Mouse (Mus musculus): ENCODE measurements around the gene Apoc4. TPM values are rescaled to one million over a fixed set of nuclear protein-coding genes. Genes with fewer than 3 reads are reported as not detected.

Apoc4 gene
- polyA plus RNA-seq, 1 experiment from 2014 or later = 0.37 TPM

GRCm38 (mm10) chr7:19715239-19716054 lies 34.2 kb upstream of the Apoc4 start, which contains the start of gene Tomm40:
Gene Tomm40 (minus strand): TSS chr7:19715438.
- under 1% methylated on average over 54 of the region's 59 CpGs for WGBS

DNA sequence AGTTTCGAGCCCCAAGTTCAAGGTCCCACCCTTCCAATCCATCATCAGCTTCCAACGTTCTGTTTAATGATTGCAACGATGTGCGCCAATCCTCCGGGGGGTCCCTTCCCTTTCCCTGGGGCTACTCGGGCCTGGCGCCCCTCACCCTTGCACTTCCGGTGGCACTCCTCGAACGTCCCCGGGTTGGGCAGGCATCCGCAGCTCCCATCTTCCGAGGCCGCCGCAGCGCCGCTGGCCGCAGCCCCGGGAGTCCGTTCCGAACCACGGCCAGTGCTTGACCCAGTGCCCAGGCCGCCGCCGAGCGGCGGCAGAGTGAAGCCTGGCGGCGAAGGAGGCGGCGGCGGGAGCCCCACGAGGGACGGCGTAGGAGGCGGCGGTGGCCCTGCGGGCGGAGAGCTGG lies 33.6 kb upstream of the Apoc4 start:
- H3K36me3 ChIP-seq (ENCODE audit: control insufficient read depth, insufficient read depth) = peaks cover 25% of the 10 kb centered on the region
- peak overlapping the region; percentile 97 for H3K9ac ChIP-seq (ENCODE audit: low read length)
- no peaks in the 10 kb centered on the region for H3K9me3 ChIP-seq (replicated peaks; ENCODE audit: control insufficient read depth, low read length)
- peak overlapping the region; percentile 100 for H3K4me3 ChIP-seq (ENCODE audit: low read length)
- H3K4me2 ChIP-seq (ENCODE audit: low read depth, low read length) = peak overlapping the region; percentile 89
- WGBS = under 1% methylated on average over 39 of the region's 39 CpGs
- H3K27me3 ChIP-seq (ENCODE audit: control insufficient read depth, insufficient read depth, low read length) = no peaks in the 10 kb centered on the region
- peaks cover 19% of the 10 kb centered on the region for H3K4me1 ChIP-seq (ENCODE audit: control insufficient read depth, insufficient read depth, low read length)
- H3K27ac ChIP-seq (ENCODE audit: low read length) = peak overlapping the region; percentile 87
- ATAC-seq (replicated peaks; ENCODE audit: extremely low read depth, insufficient read depth, low FRiP score) = no peak

More at GRCm38 (mm10) chr7:19715239-19716054, 34.2 kb upstream of the Apoc4 start, which contains the start of gene Tomm40:
- Histone ChIP-seq H3K27ac (ENCODE audit: low read length) (peak within 1 kb of the TSS; percentile 87), H3K27me3 (ENCODE audit: control insufficient read depth, insufficient read depth, low read length) (no peaks in the 10 kb centered on the region), H3K4me3 (ENCODE audit: low read length) (peak within 1 kb of the TSS; percentile 100), H3K9me3 (replicated peaks; ENCODE audit: control insufficient read depth, low read length) (peaks cover under 1% of the 10 kb centered on the region), H3K9ac (ENCODE audit: low read length) (peak within 1 kb of the TSS; percentile 97), H3K4me2 (ENCODE audit: low read depth, low read length) (peak within 1 kb of the TSS; percentile 89), H3K36me3 (ENCODE audit: control insufficient read depth, insufficient read depth) (peaks cover 27% of the 10 kb centered on the region), H3K4me1 (ENCODE audit: control insufficient read depth, insufficient read depth, low read length) (peaks cover 19% of the 10 kb centered on the region)
- ATAC-seq (replicated peaks; ENCODE audit: extremely low read depth, insufficient read depth, low FRiP score) = peak; percentile 98

DNA sequence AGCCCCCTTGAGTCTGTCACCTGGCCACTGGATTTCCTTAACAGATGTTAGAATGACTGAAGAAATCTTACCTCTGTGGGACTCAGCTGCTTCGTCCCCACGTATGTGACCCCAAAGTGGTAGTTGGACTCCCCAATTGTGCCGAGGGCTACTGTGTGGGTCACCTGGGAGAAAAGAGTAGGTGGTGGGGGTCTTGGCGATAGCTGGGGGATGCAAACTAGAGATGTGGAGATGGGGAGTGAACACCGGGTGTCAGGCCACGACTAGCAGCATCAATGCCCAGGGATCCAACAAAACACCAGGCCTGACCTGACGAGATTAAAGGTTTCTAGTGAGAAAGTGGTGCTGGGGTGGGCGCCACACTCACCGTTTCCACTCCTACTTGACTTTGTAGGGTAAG lies 32.3 kb upstream of the Apoc4 start:
- H3K4me1 ChIP-seq (ENCODE audit: control insufficient read depth, insufficient read depth, low read length) = peaks cover 19% of the 10 kb centered on the region
- no peak overlapping the region for H3K27ac ChIP-seq (ENCODE audit: low read length)
- H3K27me3 ChIP-seq (ENCODE audit: control insufficient read depth, insufficient read depth, low read length) = no peaks in the 10 kb centered on the region
- H3K9ac ChIP-seq (ENCODE audit: low read length) = no peak overlapping the region
- H3K4me3 ChIP-seq (ENCODE audit: low read length) = no peak overlapping the region
- no peak overlapping the region for H3K4me2 ChIP-seq (ENCODE audit: low read depth, low read length)
- H3K36me3 ChIP-seq (ENCODE audit: control insufficient read depth, insufficient read depth) = peaks cover 38% of the 10 kb centered on the region
- no peaks in the 10 kb centered on the region for H3K9me3 ChIP-seq (replicated peaks; ENCODE audit: control insufficient read depth, low read length)
- ATAC-seq (replicated peaks; ENCODE audit: extremely low read depth, insufficient read depth, low FRiP score) = no peak
- WGBS = 89% methylated on average over 9 of the region's 9 CpGs

GRCm38 (mm10) chr7:19713196-19713595 lies 31.9 kb upstream of the Apoc4 start:
- Histone ChIP-seq H3K36me3 (ENCODE audit: control insufficient read depth, insufficient read depth) (peaks cover 38% of the 10 kb centered on the region), H3K9ac (ENCODE audit: low read length) (no peak overlapping the region), H3K27me3 (ENCODE audit: control insufficient read depth, insufficient read depth, low read length) (no peaks in the 10 kb centered on the region), H3K9me3 (replicated peaks; ENCODE audit: control insufficient read depth, low read length) (no peaks in the 10 kb centered on the region), H3K27ac (ENCODE audit: low read length) (no peak overlapping the region), H3K4me2 (ENCODE audit: low read depth, low read length) (no peak overlapping the region), H3K4me1 (ENCODE audit: control insufficient read depth, insufficient read depth, low read length) (peaks cover 19% of the 10 kb centered on the region), H3K4me3 (ENCODE audit: low read length) (no peak overlapping the region)
- no peak for ATAC-seq (replicated peaks; ENCODE audit: extremely low read depth, insufficient read depth, low FRiP score)
- WGBS = 44% methylated on average over 4 of the region's 4 CpGs

DNA sequence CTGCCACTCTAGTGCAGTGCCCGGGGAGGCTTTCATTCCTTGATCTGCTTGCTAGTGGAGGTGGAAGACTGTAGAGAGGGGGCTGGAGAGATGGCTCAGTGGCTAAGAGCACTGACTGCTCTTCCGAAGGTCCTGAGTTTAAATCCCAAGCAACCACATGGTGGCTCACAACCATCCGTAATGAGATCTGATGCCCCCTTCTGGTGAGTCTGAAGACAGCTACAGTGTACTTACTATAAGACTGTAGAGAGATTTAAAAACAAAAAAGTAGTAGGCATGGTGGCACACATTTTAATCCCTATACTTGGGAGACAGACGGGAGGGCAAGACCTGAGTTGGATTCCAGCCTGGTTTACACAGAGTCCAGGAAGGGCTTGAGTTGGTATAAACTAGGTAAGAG lies 31.1 kb upstream of the Apoc4 start:
- Histone ChIP-seq H3K27me3 (ENCODE audit: control insufficient read depth, insufficient read depth, low read length) (no peaks in the 10 kb centered on the region), H3K36me3 (ENCODE audit: control insufficient read depth, insufficient read depth) (peaks cover 44% of the 10 kb centered on the region), H3K4me2 (ENCODE audit: low read depth, low read length) (no peak overlapping the region), H3K27ac (ENCODE audit: low read length) (no peak overlapping the region), H3K4me3 (ENCODE audit: low read length) (no peak overlapping the region), H3K9me3 (replicated peaks; ENCODE audit: control insufficient read depth, low read length) (no peaks in the 10 kb centered on the region), H3K9ac (ENCODE audit: low read length) (no peak overlapping the region), H3K4me1 (ENCODE audit: control insufficient read depth, insufficient read depth, low read length) (peaks cover 19% of the 10 kb centered on the region)
- no peak for ATAC-seq (replicated peaks; ENCODE audit: extremely low read depth, insufficient read depth, low FRiP score)
- 70% methylated on average over 4 of the region's 4 CpGs for WGBS

GRCm38 (mm10) chr7:19710650-19711049 lies 29.4 kb upstream of the Apoc4 start:
- ATAC-seq (replicated peaks; ENCODE audit: extremely low read depth, insufficient read depth, low FRiP score) = no peak
- Histone ChIP-seq H3K4me1 (ENCODE audit: control insufficient read depth, insufficient read depth, low read length) (peaks cover 12% of the 10 kb centered on the region), H3K27ac (ENCODE audit: low read length) (no peak overlapping the region), H3K9ac (ENCODE audit: low read length) (no peak overlapping the region), H3K9me3 (replicated peaks; ENCODE audit: control insufficient read depth, low read length) (no peaks in the 10 kb centered on the region), H3K27me3 (ENCODE audit: control insufficient read depth, insufficient read depth, low read length) (no peaks in the 10 kb centered on the region), H3K36me3 (ENCODE audit: control insufficient read depth, insufficient read depth) (peaks cover 51% of the 10 kb centered on the region), H3K4me3 (ENCODE audit: low read length) (no peak overlapping the region), H3K4me2 (ENCODE audit: low read depth, low read length) (no peak overlapping the region)
- 89% methylated on average over 10 of the region's 10 CpGs for WGBS

DNA sequence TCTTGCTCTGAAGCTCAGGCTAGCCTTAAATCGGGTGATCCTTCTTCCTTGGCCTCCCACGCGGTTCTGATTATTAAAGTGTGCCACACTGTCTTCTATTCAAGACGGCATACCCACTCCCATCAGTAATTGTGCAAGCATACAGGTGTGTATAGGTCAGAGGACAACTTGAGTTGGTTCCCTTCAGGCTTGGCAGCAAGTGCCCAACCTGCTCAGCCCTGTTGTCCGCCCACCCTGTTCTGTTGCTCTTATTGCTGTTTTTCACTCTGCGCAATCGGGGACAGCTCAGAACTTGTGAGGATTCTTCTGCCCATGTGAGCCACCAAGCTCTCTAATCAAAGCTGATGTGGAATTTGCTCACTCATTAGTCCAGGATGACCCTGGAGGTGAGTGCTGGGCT lies 24.0 kb upstream of the Apoc4 start:
- Histone ChIP-seq H3K9me3 (replicated peaks; ENCODE audit: control insufficient read depth, low read length) (no peaks in the 10 kb centered on the region), H3K4me2 (ENCODE audit: low read depth, low read length) (no peak overlapping the region), H3K27ac (ENCODE audit: low read length) (no peak overlapping the region), H3K4me3 (ENCODE audit: low read length) (no peak overlapping the region), H3K36me3 (ENCODE audit: control insufficient read depth, insufficient read depth) (peaks cover 38% of the 10 kb centered on the region), H3K27me3 (ENCODE audit: control insufficient read depth, insufficient read depth, low read length) (no peaks in the 10 kb centered on the region), H3K4me1 (ENCODE audit: control insufficient read depth, insufficient read depth, low read length) (peaks cover 8% of the 10 kb centered on the region), H3K9ac (ENCODE audit: low read length) (no peak overlapping the region)
- 96% methylated on average over 7 of the region's 7 CpGs for WGBS
- ATAC-seq (replicated peaks; ENCODE audit: extremely low read depth, insufficient read depth, low FRiP score) = no peak

GRCm38 (mm10) chr7:19704475-19704874 lies 23.2 kb upstream of the Apoc4 start:
- peaks cover 33% of the 10 kb centered on the region for H3K36me3 ChIP-seq (ENCODE audit: control insufficient read depth, insufficient read depth)

GRCm38 (mm10) chr7:19702859-19703555 lies 21.7 kb upstream of the Apoc4 start:
- 86% methylated on average over 16 of the region's 16 CpGs for WGBS
- peaks cover 24% of the 10 kb centered on the region for H3K36me3 ChIP-seq (ENCODE audit: control insufficient read depth, insufficient read depth)
- no peaks in the 10 kb centered on the region for H3K27me3 ChIP-seq (ENCODE audit: control insufficient read depth, insufficient read depth, low read length)
- H3K4me2 ChIP-seq (ENCODE audit: low read depth, low read length) = no peak overlapping the region
- H3K9me3 ChIP-seq (replicated peaks; ENCODE audit: control insufficient read depth, low read length) = no peaks in the 10 kb centered on the region
- H3K9ac ChIP-seq (ENCODE audit: low read length) = no peak overlapping the region
- ATAC-seq (replicated peaks; ENCODE audit: extremely low read depth, insufficient read depth, low FRiP score) = no peak
- H3K27ac ChIP-seq (ENCODE audit: low read length) = no peak overlapping the region
- peaks cover 27% of the 10 kb centered on the region for H3K4me1 ChIP-seq (ENCODE audit: control insufficient read depth, insufficient read depth, low read length)
- no peak overlapping the region for H3K4me3 ChIP-seq (ENCODE audit: low read length)

More at GRCm38 (mm10) chr7:19704475-19704874, 23.2 kb upstream of the Apoc4 start:
- no peaks in the 10 kb centered on the region for H3K27me3 ChIP-seq (ENCODE audit: control insufficient read depth, insufficient read depth, low read length)
- peaks cover 13% of the 10 kb centered on the region for H3K4me1 ChIP-seq (ENCODE audit: control insufficient read depth, insufficient read depth, low read length)
- H3K4me2 ChIP-seq (ENCODE audit: low read depth, low read length) = no peak overlapping the region
- H3K4me3 ChIP-seq (ENCODE audit: low read length) = no peak overlapping the region
- H3K27ac ChIP-seq (ENCODE audit: low read length) = no peak overlapping the region
- 88% methylated on average over 4 of the region's 4 CpGs for WGBS
- H3K9me3 ChIP-seq (replicated peaks; ENCODE audit: control insufficient read depth, low read length) = no peaks in the 10 kb centered on the region
- H3K9ac ChIP-seq (ENCODE audit: low read length) = no peak overlapping the region
- ATAC-seq (replicated peaks; ENCODE audit: extremely low read depth, insufficient read depth, low FRiP score) = no peak
